Mouse (Mus musculus): Measurements from ENCODE around the gene Lyve1. TPM values are rescaled to one million over a fixed set of nuclear protein-coding genes. Genes with fewer than 3 reads are reported as not detected.

Gene Lyve1
- polyA plus RNA-seq, 1 experiment from 2014 or later: 4.3 TPM

DNA sequence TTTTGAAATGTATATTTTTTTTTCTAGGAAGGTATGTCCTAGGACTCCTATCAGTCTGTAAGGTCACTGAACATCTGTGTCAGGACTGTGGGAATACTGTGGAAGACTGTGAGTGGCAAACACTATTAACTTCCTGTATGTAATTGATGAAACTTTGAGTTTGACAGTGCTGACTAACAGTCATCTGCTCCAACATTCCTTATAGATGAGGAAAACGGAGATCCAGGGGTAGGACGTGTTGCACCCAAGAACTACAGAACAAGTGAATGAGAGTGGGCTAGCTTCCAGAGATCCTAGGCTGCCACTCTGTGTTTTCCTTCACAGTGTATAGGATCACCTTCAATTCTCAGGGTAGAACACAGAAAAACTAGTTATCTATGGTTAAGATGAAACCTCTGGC is 15.7 kb downstream of the Lyve1 start:
- Histone ChIP-seq H3K4me3 (no peak overlapping the region), H3K27ac (replicated peaks) (no peak overlapping the region), H3K4me1 (replicated peaks) (peaks cover 6% of the 10 kb centered on the region), H3K27me3 (no peaks in the 10 kb centered on the region), H3K4me2 (no peak overlapping the region), H3K36me3 (no peaks in the 10 kb centered on the region), H3K9ac (no peak overlapping the region), H3K9me3 (no peaks in the 10 kb centered on the region)
- WGBS: 85% methylated on average over 2 of the region's 2 CpGs
- ATAC-seq (ENCODE audit: low FRiP score, low read depth): no peak

DNA sequence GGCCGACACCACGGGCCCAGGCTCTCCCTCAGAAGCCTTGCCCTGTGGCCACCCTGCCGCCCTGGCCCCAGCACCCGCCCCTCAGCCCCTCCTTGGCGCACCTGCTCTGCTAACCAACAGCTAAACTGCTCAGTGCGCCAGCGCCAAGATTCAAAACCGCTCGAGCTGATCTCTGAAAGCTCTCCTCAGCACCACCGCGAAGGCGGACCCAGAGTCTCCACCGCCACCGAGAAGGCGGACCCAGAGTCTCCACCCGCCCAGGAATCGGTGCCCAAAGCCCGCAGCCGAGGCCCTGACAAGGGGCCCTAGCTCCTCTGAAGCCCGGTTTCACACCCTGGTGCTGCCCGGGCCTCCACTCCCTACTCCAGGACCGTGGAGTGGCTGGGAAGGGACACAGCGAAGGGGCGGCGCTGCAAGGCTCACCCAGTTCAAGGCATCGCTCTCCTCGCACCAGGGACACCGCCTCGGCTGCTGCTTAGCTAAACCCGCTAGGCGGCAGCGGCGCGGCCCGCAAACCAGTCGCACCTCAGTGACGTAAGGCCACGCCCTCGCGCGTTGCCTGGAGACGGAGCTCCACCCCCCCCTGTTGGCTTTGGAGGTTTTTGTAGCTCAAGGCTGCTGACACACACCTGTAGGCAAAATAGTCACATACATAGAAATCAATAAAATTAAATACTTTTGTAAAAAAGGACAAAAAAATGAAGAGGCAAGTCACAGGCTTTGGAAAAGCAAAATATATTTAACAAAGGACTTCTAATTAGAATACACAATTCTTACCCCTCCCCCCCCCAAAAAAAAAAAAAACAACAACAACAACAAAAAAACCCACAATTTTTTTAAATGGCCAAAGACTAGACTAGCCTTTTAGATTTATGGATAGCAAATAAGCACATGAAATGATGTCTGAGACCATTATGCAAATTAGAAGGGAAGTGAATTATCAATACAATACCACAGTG is 18.8 kb downstream of the Lyve1 start, which contains the start of gene Rnf141:
TSS of gene Rnf141 (minus strand) at position 542 of the 959 bp plus-strand sequence.
- peaks cover 6% of the 10 kb centered on the region for H3K4me1 ChIP-seq (replicated peaks)
- no peaks in the 10 kb centered on the region for H3K27me3 ChIP-seq
- ATAC-seq (ENCODE audit: low FRiP score, low read depth): peak; percentile 96
- H3K27ac ChIP-seq (replicated peaks): peak within 1 kb of the TSS; percentile 90
- peak within 1 kb of the TSS; percentile 80 for H3K4me2 ChIP-seq
- H3K9me3 ChIP-seq: no peaks in the 10 kb centered on the region
- under 1% methylated on average over 42 of the region's 42 CpGs for WGBS
- peak within 1 kb of the TSS; percentile 80 for H3K4me3 ChIP-seq
- peak within 1 kb of the TSS; percentile 88 for H3K9ac ChIP-seq
- H3K36me3 ChIP-seq: no peaks in the 10 kb centered on the region

GRCm38 (mm10) chr7:110840332-110840731 is 22.7 kb downstream of the Lyve1 start:
- H3K9me3 ChIP-seq: no peaks in the 10 kb centered on the region
- peaks cover 6% of the 10 kb centered on the region for H3K4me1 ChIP-seq (replicated peaks)
- 88% methylated on average over 4 of the region's 4 CpGs for WGBS
- H3K27me3 ChIP-seq: no peaks in the 10 kb centered on the region
- H3K27ac ChIP-seq (replicated peaks): no peak overlapping the region
- H3K36me3 ChIP-seq: no peaks in the 10 kb centered on the region
- ATAC-seq (ENCODE audit: low FRiP score, low read depth): no peak
- no peak overlapping the region for H3K4me3 ChIP-seq
- H3K9ac ChIP-seq: no peak overlapping the region
- H3K4me2 ChIP-seq: no peak overlapping the region

DNA sequence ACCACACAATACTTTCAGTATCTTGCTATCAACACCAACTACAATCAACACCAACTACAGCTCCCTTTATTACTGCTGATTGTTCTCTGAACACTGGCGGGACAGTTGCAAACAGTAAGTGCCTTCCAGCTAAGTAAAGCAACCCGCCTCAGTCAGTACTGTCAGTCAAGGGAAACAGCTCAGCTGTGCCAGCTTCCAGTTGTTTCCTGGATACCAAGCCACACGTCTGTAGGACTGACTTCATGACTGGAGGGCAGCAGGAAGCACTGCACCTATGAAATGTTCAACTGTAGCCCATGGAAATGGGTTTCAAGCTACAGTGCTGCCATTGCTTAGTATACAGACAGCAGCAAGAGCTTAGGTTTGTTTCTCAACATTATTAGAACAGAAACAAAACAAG is 28.5 kb downstream of the Lyve1 start:
- H3K27ac ChIP-seq (replicated peaks): no peak overlapping the region
- ATAC-seq (ENCODE audit: low FRiP score, low read depth): no peak
- no peak overlapping the region for H3K4me2 ChIP-seq
- WGBS: 68% methylated on average over 3 of the region's 3 CpGs
- H3K36me3 ChIP-seq: peaks cover 11% of the 10 kb centered on the region
- no peak overlapping the region for H3K9ac ChIP-seq
- no peaks in the 10 kb centered on the region for H3K9me3 ChIP-seq
- no peak overlapping the region for H3K4me3 ChIP-seq
- no peaks in the 10 kb centered on the region for H3K27me3 ChIP-seq
- H3K4me1 ChIP-seq (replicated peaks): no peaks in the 10 kb centered on the region

DNA sequence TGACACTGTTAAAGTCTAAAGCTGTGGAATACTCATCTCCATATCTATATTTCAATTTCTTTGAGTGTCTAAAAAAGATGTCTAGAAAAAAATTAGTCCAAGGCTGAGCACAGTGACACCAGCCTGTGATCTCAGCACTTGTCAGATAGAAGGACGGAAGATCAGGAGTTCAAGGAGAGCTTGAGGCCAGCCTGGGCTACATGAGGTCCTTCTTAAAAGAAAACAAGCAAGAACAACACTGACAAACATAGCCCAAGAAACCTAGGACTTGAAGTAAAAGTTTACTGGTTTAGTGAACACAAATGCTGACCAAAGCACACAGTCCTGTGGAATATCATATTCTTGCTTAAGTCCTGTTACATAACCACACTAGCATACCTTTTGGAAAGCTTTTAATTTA is 29.0 kb downstream of the Lyve1 start:
- H3K9me3 ChIP-seq: no peaks in the 10 kb centered on the region
- H3K4me2 ChIP-seq: no peak overlapping the region
- ATAC-seq (ENCODE audit: low FRiP score, low read depth): no peak
- H3K4me1 ChIP-seq (replicated peaks): no peaks in the 10 kb centered on the region
- no peak overlapping the region for H3K4me3 ChIP-seq
- H3K36me3 ChIP-seq: peaks cover 13% of the 10 kb centered on the region
- no peaks in the 10 kb centered on the region for H3K27me3 ChIP-seq
- H3K9ac ChIP-seq: no peak overlapping the region
- no peak overlapping the region for H3K27ac ChIP-seq (replicated peaks)
- 96% methylated on average over 1 of the region's 1 CpGs for WGBS

DNA sequence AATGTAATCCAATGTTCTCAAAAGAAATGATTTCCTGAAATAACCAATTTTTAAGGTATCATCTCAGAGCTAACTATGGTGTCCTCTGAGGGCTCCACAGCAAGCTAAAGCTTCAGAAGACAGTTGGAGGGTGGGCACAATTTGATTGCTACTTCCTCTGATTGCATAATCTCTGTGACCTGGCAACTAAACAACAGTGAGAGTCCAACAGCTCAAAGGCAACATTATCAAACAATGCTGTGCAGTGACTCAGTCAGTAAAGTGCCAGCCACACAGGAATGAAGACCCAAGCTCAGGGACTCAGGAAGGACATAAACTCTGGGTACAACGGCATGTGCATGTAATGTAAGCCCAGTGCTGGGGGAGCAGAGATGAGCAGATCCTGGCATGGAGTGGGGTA is 30.0 kb downstream of the Lyve1 start:
- H3K9ac ChIP-seq: no peak overlapping the region
- H3K27me3 ChIP-seq: no peaks in the 10 kb centered on the region
- no peaks in the 10 kb centered on the region for H3K9me3 ChIP-seq
- no peak for ATAC-seq (ENCODE audit: low FRiP score, low read depth)
- no peaks in the 10 kb centered on the region for H3K4me1 ChIP-seq (replicated peaks)
- 95% methylated on average over 1 of the region's 1 CpGs for WGBS
- peaks cover 19% of the 10 kb centered on the region for H3K36me3 ChIP-seq
- no peak overlapping the region for H3K27ac ChIP-seq (replicated peaks)
- no peak overlapping the region for H3K4me2 ChIP-seq
- no peak overlapping the region for H3K4me3 ChIP-seq

DNA sequence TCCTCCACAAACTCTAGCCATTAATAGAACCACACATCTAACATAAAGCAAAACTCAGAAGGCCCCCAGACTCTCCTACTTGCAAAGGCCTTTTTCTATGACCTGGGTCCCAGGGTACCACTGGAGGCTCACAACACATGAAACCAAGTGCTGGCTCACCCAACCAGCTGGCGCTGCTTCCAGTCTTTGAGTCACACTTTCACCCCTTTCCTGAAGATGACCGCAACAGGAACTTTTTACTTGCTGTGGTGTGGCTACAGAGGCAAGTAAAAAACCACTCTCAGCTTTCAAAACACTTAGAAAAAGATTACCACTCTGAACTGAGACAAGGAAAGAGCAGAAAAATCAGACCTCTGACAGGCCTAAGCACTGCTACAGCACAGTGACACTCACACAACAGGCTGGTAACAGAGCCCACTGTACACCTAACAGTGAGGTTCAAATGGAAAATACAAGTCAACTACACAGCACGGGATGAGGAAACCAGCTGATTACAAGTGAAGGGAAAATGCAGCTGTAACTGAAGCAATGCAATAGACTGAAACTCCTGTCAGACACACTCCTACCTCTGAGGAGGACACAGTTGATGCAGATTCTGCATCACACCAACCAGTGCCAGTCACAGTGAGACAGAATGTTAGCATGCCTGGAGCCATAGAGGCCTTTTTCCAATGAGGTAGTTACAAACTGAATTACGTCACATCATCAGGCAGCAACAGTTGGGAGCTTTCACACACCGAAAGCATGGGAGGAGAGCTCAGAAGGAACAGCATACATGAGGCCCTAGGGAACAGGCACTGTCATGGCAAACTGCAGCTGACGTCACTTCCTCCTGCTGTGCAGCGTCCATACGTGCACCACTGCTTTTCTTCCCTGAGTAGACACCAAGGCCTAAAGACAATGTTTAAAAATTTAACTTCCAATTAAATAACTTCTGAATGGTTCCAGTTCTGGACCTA is 38.8 kb downstream of the Lyve1 start:
- no peak for ATAC-seq (ENCODE audit: low FRiP score, low read depth)
- 82% methylated on average over 8 of the region's 8 CpGs for WGBS
- no peak overlapping the region for H3K27ac ChIP-seq (replicated peaks)
- H3K9me3 ChIP-seq: no peaks in the 10 kb centered on the region
- peaks cover 22% of the 10 kb centered on the region for H3K36me3 ChIP-seq
- H3K4me1 ChIP-seq (replicated peaks): peaks cover 7% of the 10 kb centered on the region; the same call in 1 of the 2 replicates
- H3K27me3 ChIP-seq: no peaks in the 10 kb centered on the region
- H3K4me3 ChIP-seq: no peak overlapping the region
- H3K4me2 ChIP-seq: no peak overlapping the region
- no peak overlapping the region for H3K9ac ChIP-seq

DNA sequence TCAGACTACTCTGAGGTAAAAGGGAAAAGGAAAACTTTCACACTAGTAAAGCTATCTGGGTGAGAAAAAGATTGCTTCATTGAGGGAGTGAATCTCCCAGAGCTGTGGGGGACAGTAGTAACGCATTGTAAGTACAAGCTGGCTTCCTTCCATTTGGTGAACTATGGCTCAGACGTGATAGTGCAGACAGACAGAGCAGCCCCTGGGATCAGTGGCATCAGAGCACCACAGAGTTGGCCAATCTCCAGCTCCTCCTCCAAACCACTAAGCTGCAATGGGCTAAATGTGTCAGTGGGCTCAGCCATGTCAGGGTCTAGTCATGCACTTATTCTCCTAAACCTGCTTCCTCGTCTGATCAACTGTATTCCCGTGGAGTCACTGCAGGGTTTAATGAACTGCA is 39.4 kb downstream of the Lyve1 start:
- 74% methylated on average over 4 of the region's 4 CpGs for WGBS
- no peak overlapping the region for H3K4me2 ChIP-seq
- no peak overlapping the region for H3K27ac ChIP-seq (replicated peaks)
- H3K9ac ChIP-seq: no peak overlapping the region
- H3K4me1 ChIP-seq (replicated peaks): peaks cover 7% of the 10 kb centered on the region; the same call in 1 of the 2 replicates
- H3K27me3 ChIP-seq: no peaks in the 10 kb centered on the region
- H3K36me3 ChIP-seq: peaks cover 16% of the 10 kb centered on the region
- H3K9me3 ChIP-seq: no peaks in the 10 kb centered on the region
- H3K4me3 ChIP-seq: no peak overlapping the region
- no peak for ATAC-seq (ENCODE audit: low FRiP score, low read depth)

DNA sequence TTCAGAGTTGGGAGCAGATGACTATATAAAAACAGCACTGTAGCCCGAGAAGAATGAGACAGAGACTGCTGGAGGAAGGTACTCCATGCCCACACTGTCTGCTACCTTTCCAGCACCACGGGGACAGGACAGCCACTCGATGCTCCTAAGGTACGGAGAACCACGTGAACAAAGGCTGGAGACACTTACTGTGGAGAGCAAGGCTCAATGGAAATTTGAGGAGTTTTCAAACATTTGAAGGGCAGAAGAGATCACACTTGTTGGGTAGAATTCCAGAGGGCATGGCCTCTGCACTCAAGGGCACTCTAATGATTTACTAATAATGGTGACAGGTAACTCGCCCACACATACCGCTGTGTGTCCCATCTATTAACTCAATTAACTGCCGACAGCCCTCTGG is 40.0 kb downstream of the Lyve1 start:
- no peak overlapping the region for H3K27ac ChIP-seq (replicated peaks)
- H3K9ac ChIP-seq: no peak overlapping the region
- H3K36me3 ChIP-seq: peaks cover 14% of the 10 kb centered on the region
- no peak overlapping the region for H3K4me2 ChIP-seq
- no peaks in the 10 kb centered on the region for H3K27me3 ChIP-seq
- H3K9me3 ChIP-seq: no peaks in the 10 kb centered on the region
- 90% methylated on average over 8 of the region's 8 CpGs for WGBS
- peaks cover 7% of the 10 kb centered on the region; the same call in 1 of the 2 replicates for H3K4me1 ChIP-seq (replicated peaks)
- no peak overlapping the region for H3K4me3 ChIP-seq
- no peak for ATAC-seq (ENCODE audit: low FRiP score, low read depth)

- Histone ChIP-seq H3K27me3 (no peaks in the 10 kb centered on the region), H3K27ac (replicated peaks) (peak overlapping the region; percentile 50; the same call in 1 of the 2 replicates), H3K9me3 (no peaks in the 10 kb centered on the region), H3K4me2 (no peak overlapping the region), H3K9ac (no peak overlapping the region), H3K36me3 (peaks cover 14% of the 10 kb centered on the region), H3K4me1 (replicated peaks) (peaks cover 7% of the 10 kb centered on the region; the same call in 1 of the 2 replicates), H3K4me3 (no peak overlapping the region)
- WGBS: 56% methylated on average over 4 of the region's 4 CpGs
- no peak for ATAC-seq (ENCODE audit: low FRiP score, low read depth)
These were observed 41.0 kb downstream of the Lyve1 start for GRCm38 (mm10) chr7:110822055-110822454.

GRCm38 (mm10) chr7:110821653-110822052 is 41.4 kb downstream of the Lyve1 start:
- no peak; the same call in 1 of the 2 replicates for ATAC-seq (ENCODE audit: low FRiP score, low read depth)
- Histone ChIP-seq H3K4me3 (no peak overlapping the region), H3K9ac (no peak overlapping the region), H3K27me3 (no peaks in the 10 kb centered on the region), H3K9me3 (no peaks in the 10 kb centered on the region), H3K36me3 (peaks cover 13% of the 10 kb centered on the region), H3K4me2 (no peak overlapping the region), H3K27ac (replicated peaks) (peak overlapping the region; percentile 50; the same call in 1 of the 2 replicates), H3K4me1 (replicated peaks) (peaks cover 7% of the 10 kb centered on the region; the same call in 1 of the 2 replicates)
- WGBS: 50% methylated on average over 3 of the region's 3 CpGs

Data from hindbrain, embryonic 15.5 days (tissue).